Mouse (Mus musculus) lung, adult 2 months (tissue): ENCODE data around the gene 9930021J03Rik.

Experiments used
- CTCF ChIP-seq: fragments of 200-500 bp; IDR thresholded peaks from 2 replicates; pipeline ENCODE4 v1.5.1; 2011; ENCODE audit warnings: mild to moderate bottlenecking, low read length, control low read depth; ENCODE audit not compliant: insufficient read depth
- POLR2A ChIP-seq: fragments of 200-500 bp; IDR thresholded peaks from 2 replicates; pipeline ENCODE4 v1.6.1; 2011; ENCODE audit warnings: low read depth, mild to moderate bottlenecking, control low read depth, low read length, borderline replicate concordance; ENCODE audit errors: extremely low read depth

DNA sequence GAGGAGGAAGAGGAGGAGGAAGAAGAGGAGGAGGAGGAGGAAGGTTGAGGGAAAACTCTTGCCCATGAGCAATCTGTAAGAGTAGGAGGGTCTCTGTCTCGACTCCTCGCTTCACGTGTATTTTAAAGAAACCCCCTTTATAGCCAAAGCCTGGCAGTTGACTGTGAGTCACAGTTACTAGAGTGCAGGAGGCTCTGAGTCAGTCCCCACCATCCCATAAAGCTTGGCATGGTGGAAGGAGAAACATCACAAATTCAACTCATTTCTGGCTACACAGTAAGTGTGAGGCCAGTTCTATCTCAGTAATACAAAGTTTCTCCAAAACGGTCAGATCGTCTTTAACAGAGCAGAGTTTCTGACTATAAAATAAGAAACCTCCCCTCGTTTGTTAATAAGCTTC lies 135.5 kb downstream of the 9930021J03Rik start:
- TF ChIP-seq POLR2A (no peak), CTCF (no peak)
